Mouse (Mus musculus) midbrain, embryonic 11.5 days (tissue): ENCODE results near the gene Neu1. TPM values are rescaled to one million over a fixed set of nuclear protein-coding genes. Genes with fewer than 3 reads are reported as not detected.

Experiments used
- ATAC-seq: fragments of 200-750 bp; cut with Nextera tagmentation; 2 replicates; pipeline ENCODE4 v1.8.0; 2017; ENCODE audit warnings: moderate TSS enrichment, moderate library complexity; ENCODE audit not compliant: low FRiP score
- DNase-seq: peaks from one replicate; pipeline ENCODE4 v3.0.0; 2015; ENCODE audit warnings: low spot score; ENCODE audit errors: missing footprints
- H3K27ac ChIP-seq: fragments of 300-500 bp; sonication (generic); 2 replicates; pipeline ENCODE4 v1.5.1; 2014; ENCODE audit warnings: low read depth, low read length
- H3K27me3 ChIP-seq: fragments of 300-500 bp; sonication (generic); 2 replicates; pipeline ENCODE4 v1.6.1; 2014; ENCODE audit warnings: mild to moderate bottlenecking, low read length, moderate library complexity, mixed read lengths; ENCODE audit not compliant: control insufficient read depth, insufficient read depth
- H3K36me3 ChIP-seq: fragments of 300-500 bp; sonication (generic); 2 replicates; pipeline ENCODE4 v1.6.1; 2014; ENCODE audit warnings: mild to moderate bottlenecking, low read length, moderate library complexity, mixed read lengths; ENCODE audit not compliant: control insufficient read depth, insufficient read depth
- H3K4me1 ChIP-seq: fragments of 300-500 bp; sonication (generic); 2 replicates; pipeline ENCODE4 v1.6.1; 2014; ENCODE audit warnings: low read length; ENCODE audit not compliant: control insufficient read depth, insufficient read depth
- H3K4me2 ChIP-seq: fragments of 300-500 bp; sonication (generic); 2 replicates; pipeline ENCODE4 v1.6.1; 2014; ENCODE audit warnings: mild to moderate bottlenecking, moderate library complexity
- H3K4me3 ChIP-seq: fragments of 300-500 bp; sonication (generic); 2 replicates; pipeline ENCODE4 v1.5.1; 2014; ENCODE audit warnings: low read depth, low read length
- H3K9ac ChIP-seq: fragments of 300-500 bp; sonication (generic); 2 replicates; pipeline ENCODE4 v1.6.1; 2014; ENCODE audit warnings: low read length
- H3K9me3 ChIP-seq: fragments of 300-500 bp; sonication (generic); 2 replicates; pipeline ENCODE4 v1.6.1; 2016; ENCODE audit warnings: low read length; ENCODE audit not compliant: control insufficient read depth
- WGBS: fragments of 180-500 bp; shearing (Covaris S2); extraction: QIAGEN DNeasy Blood & Tissue Kit; methylation state at CpG from one replicate; pipeline ENCODE4 v1.1.7; 2014; 5-methylcytosine and 5-hydroxymethylcytosine counted together
- polyA plus RNA-seq: library from polyadenylated mRNA; unstranded; fragments of >200 nt; fragmentation: Nextera tagmentation; extraction: Ambion mirVana; gene quantifications from 2 replicates; pipeline ENCODE4 v1.2.1, GENCODE M21; 2014

Gene Neu1
- polyA plus RNA-seq, 1 experiment from 2014 or later: 12.3 TPM

GRCm38 (mm10) chr17:34916316-34916715 is 14.7 kb upstream of the Neu1 start:
- H3K4me1 ChIP-seq: no peaks in the 10 kb centered on the region; the same call in 1 of the 2 replicates
- H3K36me3 ChIP-seq: peaks cover 11% of the 10 kb centered on the region
- no peak overlapping the region for H3K4me2 ChIP-seq
- no peak overlapping the region for H3K9ac ChIP-seq
- no peaks in the 10 kb centered on the region for H3K27me3 ChIP-seq
- peak; percentile 17 for DNase-seq
- no peak for ATAC-seq
- H3K4me3 ChIP-seq: no peak overlapping the region
- 81% methylated on average over 5 of the region's 5 CpGs for WGBS
- H3K9me3 ChIP-seq: no peaks in the 10 kb centered on the region
- H3K27ac ChIP-seq: no peak overlapping the region

- H3K9ac ChIP-seq: no peak overlapping the region
- H3K9me3 ChIP-seq: no peaks in the 10 kb centered on the region
- peaks cover 11% of the 10 kb centered on the region for H3K36me3 ChIP-seq
- H3K27ac ChIP-seq: no peak overlapping the region
- ATAC-seq (no peak), DNase-seq (peak; percentile 23)
- no peak overlapping the region for H3K4me2 ChIP-seq
- no peaks in the 10 kb centered on the region for H3K27me3 ChIP-seq
- no peak overlapping the region for H3K4me3 ChIP-seq
- no peaks in the 10 kb centered on the region; the same call in 1 of the 2 replicates for H3K4me1 ChIP-seq
- 81% methylated on average over 9 of the region's 9 CpGs for WGBS
These were observed 13.9 kb upstream of the Neu1 start for GRCm38 (mm10) chr17:34917188-34917587.

DNA sequence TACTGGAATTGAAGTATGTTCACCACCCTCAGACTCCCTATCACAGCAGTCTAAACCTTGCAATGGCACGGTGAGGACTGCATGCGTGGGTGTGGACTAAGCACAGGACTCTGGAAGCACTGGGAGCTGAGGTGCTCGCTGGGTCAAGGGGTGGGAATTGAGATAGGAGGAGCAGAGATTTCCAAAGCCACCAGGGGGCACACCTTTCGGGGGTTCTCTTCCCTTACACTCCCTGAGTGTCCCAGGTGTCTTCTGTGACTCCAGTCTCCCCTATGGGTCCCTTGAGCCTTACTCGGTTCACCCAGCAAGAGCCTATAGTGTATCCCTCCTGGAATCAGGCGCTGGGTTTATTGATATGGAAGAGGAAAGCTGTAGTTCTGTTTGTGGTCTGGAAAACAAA is 8.1 kb upstream of the Neu1 start:
- DNase-seq: peak; percentile 65
- Histone ChIP-seq H3K27me3 (no peaks in the 10 kb centered on the region), H3K4me2 (no peak overlapping the region), H3K36me3 (no peaks in the 10 kb centered on the region), H3K9ac (no peak overlapping the region), H3K9me3 (no peaks in the 10 kb centered on the region), H3K27ac (no peak overlapping the region), H3K4me3 (no peak overlapping the region), H3K4me1 (no peaks in the 10 kb centered on the region)
- 55% methylated on average over 6 of the region's 6 CpGs for WGBS
- no peak for ATAC-seq

- no peak overlapping the region for H3K9ac ChIP-seq
- no peak overlapping the region for H3K4me3 ChIP-seq
- H3K27ac ChIP-seq: no peak overlapping the region
- no peak for ATAC-seq
- no peaks in the 10 kb centered on the region for H3K4me1 ChIP-seq
- H3K4me2 ChIP-seq: no peak overlapping the region
- no peaks in the 10 kb centered on the region for H3K36me3 ChIP-seq
- no peaks in the 10 kb centered on the region for H3K27me3 ChIP-seq
- H3K9me3 ChIP-seq: no peaks in the 10 kb centered on the region
- WGBS: 76% methylated on average over 5 of the region's 5 CpGs
- peak; percentile 45 for DNase-seq
These were observed 6.8 kb upstream of the Neu1 start for GRCm38 (mm10) chr17:34924258-34924657.

DNA sequence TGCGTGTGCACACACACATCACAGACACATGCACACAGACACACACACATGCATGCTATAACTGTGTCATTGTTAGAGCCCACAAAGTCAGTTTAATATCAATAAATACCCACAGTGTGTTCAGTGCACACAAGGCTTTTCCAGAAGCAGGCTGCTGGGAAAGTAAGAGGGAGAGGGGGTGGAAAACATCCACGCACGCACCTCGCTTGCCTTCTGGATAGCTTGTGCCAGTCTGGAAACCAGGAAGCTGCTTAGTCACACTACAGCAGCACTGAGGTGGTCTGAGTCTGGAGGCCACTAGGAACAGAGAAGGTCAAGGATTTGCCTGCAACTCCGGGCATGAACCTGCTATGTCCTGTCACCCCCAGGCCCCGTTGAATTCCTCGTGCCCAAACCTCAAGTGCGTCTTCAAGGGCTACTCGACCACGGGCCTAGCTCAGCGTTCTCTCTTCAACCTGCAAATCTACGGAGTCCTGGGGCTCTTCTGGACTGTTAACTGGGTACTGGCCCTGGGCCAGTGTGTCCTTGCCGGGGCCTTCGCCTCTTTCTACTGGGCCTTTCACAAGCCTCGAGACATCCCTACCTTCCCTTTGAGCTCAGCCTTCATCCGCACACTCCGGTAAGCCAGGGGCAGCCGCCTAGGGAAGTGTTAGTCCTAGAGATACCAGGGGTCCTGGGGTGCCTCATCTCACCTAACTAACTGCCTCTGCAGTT is 3.6 kb upstream of the Neu1 start:
- ATAC-seq: no peak
- H3K9me3 ChIP-seq: no peaks in the 10 kb centered on the region
- H3K27me3 ChIP-seq: no peaks in the 10 kb centered on the region
- DNase-seq: peak; percentile 17
- H3K4me3 ChIP-seq: no peak overlapping the region
- H3K4me2 ChIP-seq: no peak overlapping the region
- 87% methylated on average over 18 of the region's 18 CpGs for WGBS
- H3K27ac ChIP-seq: no peak overlapping the region
- no peaks in the 10 kb centered on the region for H3K36me3 ChIP-seq
- no peak overlapping the region for H3K9ac ChIP-seq
- peaks cover 4% of the 10 kb centered on the region for H3K4me1 ChIP-seq

- H3K4me1 ChIP-seq: peaks cover 4% of the 10 kb centered on the region
- no peaks in the 10 kb centered on the region for H3K9me3 ChIP-seq
- no peak overlapping the region for H3K4me2 ChIP-seq
- no peaks in the 10 kb centered on the region for H3K27me3 ChIP-seq
- no peak overlapping the region for H3K4me3 ChIP-seq
- 75% methylated on average over 4 of the region's 4 CpGs for WGBS
- H3K36me3 ChIP-seq: no peaks in the 10 kb centered on the region
- no peak overlapping the region for H3K27ac ChIP-seq
- DNase-seq (peak; percentile 77), ATAC-seq (no peak)
- H3K9ac ChIP-seq: no peak overlapping the region
These were observed 2.2 kb upstream of the Neu1 start for GRCm38 (mm10) chr17:34928841-34929240.

DNA sequence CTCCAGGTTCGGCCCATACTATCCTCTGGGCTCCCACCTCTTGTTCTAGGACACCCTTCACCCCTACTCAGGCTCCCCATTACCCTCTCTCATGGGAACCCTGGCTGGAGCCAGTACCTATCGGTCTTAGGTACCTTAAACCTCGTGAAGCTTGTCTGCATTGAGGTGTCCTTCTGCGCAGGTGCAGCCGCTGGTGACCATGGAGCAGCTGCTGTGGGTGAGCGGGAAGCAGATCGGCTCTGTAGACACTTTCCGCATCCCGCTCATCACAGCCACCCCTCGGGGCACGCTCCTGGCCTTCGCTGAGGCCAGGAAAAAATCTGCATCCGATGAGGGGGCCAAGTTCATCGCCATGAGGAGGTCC is 664 bp downstream of the Neu1 start:
- H3K27ac ChIP-seq: no peak overlapping the region
- no peaks in the 10 kb centered on the region for H3K36me3 ChIP-seq
- 17% methylated on average over 14 of the region's 14 CpGs for WGBS
- H3K4me2 ChIP-seq: peak overlapping the region; percentile 98
- H3K9me3 ChIP-seq: no peaks in the 10 kb centered on the region
- DNase-seq: no peak
- no peaks in the 10 kb centered on the region for H3K27me3 ChIP-seq
- peaks cover 4% of the 10 kb centered on the region for H3K4me1 ChIP-seq
- H3K9ac ChIP-seq: peak overlapping the region; percentile 78
- H3K4me3 ChIP-seq: peak overlapping the region; percentile 65
- no peak for ATAC-seq

- Histone ChIP-seq H3K9ac (peak overlapping the region; percentile 78; the same call in 1 of the 2 replicates), H3K9me3 (no peaks in the 10 kb centered on the region), H3K4me2 (peak overlapping the region; percentile 98), H3K4me1 (peaks cover 4% of the 10 kb centered on the region), H3K27me3 (no peaks in the 10 kb centered on the region), H3K4me3 (peak overlapping the region; percentile 65; the same call in 1 of the 2 replicates), H3K27ac (no peak overlapping the region), H3K36me3 (no peaks in the 10 kb centered on the region)
- DNase-seq: no peak
- WGBS: 95% methylated on average over 8 of the region's 8 CpGs
- ATAC-seq: no peak
These were observed 1.2 kb downstream of the Neu1 start for GRCm38 (mm10) chr17:34932287-34932686.

DNA sequence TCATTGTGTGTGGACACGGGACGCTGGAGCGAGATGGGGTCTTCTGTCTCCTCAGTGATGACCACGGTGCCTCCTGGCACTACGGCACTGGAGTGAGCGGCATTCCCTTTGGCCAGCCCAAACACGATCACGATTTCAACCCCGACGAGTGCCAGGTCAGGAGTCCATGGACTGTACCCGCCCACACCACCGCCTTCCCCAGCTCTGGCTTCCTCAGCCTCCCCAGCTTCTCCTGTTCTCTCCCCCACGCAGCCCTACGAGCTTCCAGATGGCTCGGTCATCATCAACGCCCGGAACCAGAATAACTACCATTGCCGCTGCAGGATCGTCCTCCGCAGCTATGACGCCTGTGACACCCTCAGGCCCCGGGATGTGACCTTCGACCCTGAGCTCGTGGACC is 3.0 kb downstream of the Neu1 start:
- DNase-seq (peak; percentile 69), ATAC-seq (no peak)
- H3K36me3 ChIP-seq: no peaks in the 10 kb centered on the region
- H3K27ac ChIP-seq: no peak overlapping the region
- no peak overlapping the region for H3K4me2 ChIP-seq
- H3K4me3 ChIP-seq: no peak overlapping the region
- 69% methylated on average over 24 of the region's 24 CpGs for WGBS
- no peaks in the 10 kb centered on the region for H3K27me3 ChIP-seq
- H3K9ac ChIP-seq: no peak overlapping the region
- peaks cover 4% of the 10 kb centered on the region for H3K4me1 ChIP-seq
- no peaks in the 10 kb centered on the region for H3K9me3 ChIP-seq
